35 mouse cellular contexts compared by ENCODE assay signal in the genomic region with DNA sequence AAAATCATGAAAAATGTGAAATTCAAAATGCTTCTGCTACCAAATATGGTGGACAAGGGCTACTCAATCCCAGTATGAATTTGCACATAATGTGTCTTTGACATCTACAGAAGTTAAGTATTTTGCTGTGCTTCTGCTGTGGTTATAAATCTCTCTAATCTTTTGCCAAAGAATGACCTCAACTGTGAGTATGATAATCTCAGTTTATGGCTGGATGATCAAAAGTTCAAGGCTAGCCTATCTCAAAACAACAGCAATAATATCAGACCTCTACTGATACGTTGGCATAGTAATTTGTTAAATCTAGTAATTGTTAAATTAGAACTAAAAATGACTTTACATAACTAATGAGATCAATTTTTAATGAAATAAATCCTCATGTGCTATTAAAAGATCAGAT. TPM values are rescaled to one million over a fixed set of nuclear protein-coding genes. Genes with fewer than 3 reads are reported as not detected.
"Had no signal": no experiment of that assay in that cellular context is flagged by ENCODE, and none has a peak within 500 bp of the region (broad histone marks: within the 10 kb centered on the region; RNA-seq: fewer than 3 reads in every experiment).

No protein-coding gene starts in this region.

- H3K27ac ChIP-seq: limb, embryonic 10.5 days; limb, embryonic 12.5 days; limb, embryonic 13.5 days; limb, embryonic 15.5 days; liver, embryonic 12.5 days; liver, embryonic 13.5 days; liver, embryonic 14.5 days; liver, embryonic 15.5 days; lung, embryonic 15.5 days; macrophage; midbrain, embryonic 10.5 days; midbrain, embryonic 12.5 days; midbrain, embryonic 13.5 days; midbrain, embryonic 15.5 days; neural tube, embryonic 12.5 days; neural tube, embryonic 13.5 days had no signal

- ATAC-seq: liver, embryonic 12.5 days; liver, postnatal 0 days; lung, postnatal 0 days; midbrain, embryonic 13.5 days; midbrain, embryonic 15.5 days; midbrain, embryonic 16.5 days had no signal

- H3K27me3 ChIP-seq: limb, embryonic 12.5 days; limb, embryonic 13.5 days; limb, embryonic 15.5 days; liver, embryonic 12.5 days; liver, embryonic 13.5 days; liver, embryonic 15.5 days; lung, embryonic 15.5 days; megakaryocyte, embryonic 14.5 days; midbrain, embryonic 12.5 days; midbrain, embryonic 13.5 days; midbrain, embryonic 15.5 days; neural tube, embryonic 12.5 days; neural tube, embryonic 13.5 days had no signal

- H3K36me3 ChIP-seq: limb, embryonic 10.5 days; liver, embryonic 12.5 days; liver, embryonic 13.5 days; liver, embryonic 15.5 days; lung, embryonic 15.5 days; midbrain, embryonic 10.5 days; midbrain, embryonic 12.5 days; midbrain, embryonic 13.5 days; neural tube, embryonic 12.5 days had no signal

- H3K4me3 ChIP-seq: limb, embryonic 10.5 days; limb, embryonic 12.5 days; limb, embryonic 13.5 days; limb, embryonic 15.5 days; liver, embryonic 12.5 days; liver, embryonic 13.5 days; liver, embryonic 15.5 days; lung, embryonic 15.5 days; megakaryocyte, embryonic 14.5 days; midbrain, embryonic 10.5 days; midbrain, embryonic 12.5 days; midbrain, embryonic 13.5 days; midbrain, embryonic 15.5 days; myocyte; neural tube, embryonic 12.5 days; neural tube, embryonic 13.5 days had no signal

- H3K4me1 ChIP-seq: limb, embryonic 10.5 days; limb, embryonic 12.5 days; limb, embryonic 15.5 days; liver, embryonic 12.5 days; liver, embryonic 13.5 days; liver, embryonic 15.5 days; neural tube, embryonic 12.5 days had no signal

- H3K4me2 ChIP-seq: limb, embryonic 12.5 days; limb, embryonic 13.5 days; limb, embryonic 15.5 days; liver, embryonic 11.5 days; liver, embryonic 12.5 days; liver, embryonic 13.5 days; liver, embryonic 15.5 days; lung, embryonic 14.5 days; lung, embryonic 15.5 days; midbrain, embryonic 11.5 days; midbrain, embryonic 12.5 days; midbrain, embryonic 13.5 days; midbrain, embryonic 15.5 days; neural tube, embryonic 12.5 days; neural tube, embryonic 13.5 days had no signal

- DNase-seq: left cerebral cortex, postnatal 4 days; liver; liver, embryonic 13.5 days; liver, postnatal 0 days; lung, adult 18-20 months; lung, adult 2 months; lung, embryonic 14.5 days; lung, postnatal 10 days; lung, postnatal 14 days; lung, postnatal 36 days; lung, postnatal 4 days; midbrain, embryonic 14.5 days had no signal

- H3K9me3 ChIP-seq: limb, embryonic 10.5 days; limb, embryonic 12.5 days; limb, embryonic 13.5 days; limb, embryonic 15.5 days; liver, embryonic 12.5 days; liver, embryonic 13.5 days; liver, embryonic 15.5 days; lung, embryonic 15.5 days; megakaryocyte, embryonic 14.5 days; midbrain, embryonic 10.5 days; midbrain, embryonic 12.5 days; midbrain, embryonic 13.5 days; midbrain, embryonic 15.5 days; neural tube, embryonic 12.5 days; neural tube, embryonic 13.5 days had no signal

- H3K9ac ChIP-seq: limb, embryonic 12.5 days; limb, embryonic 13.5 days; limb, embryonic 15.5 days; liver, embryonic 12.5 days; liver, embryonic 13.5 days; liver, embryonic 14.5 days; liver, embryonic 15.5 days; liver, postnatal 0 days; lung, embryonic 14.5 days; lung, embryonic 15.5 days; midbrain, embryonic 12.5 days; midbrain, embryonic 13.5 days; midbrain, embryonic 15.5 days; neural tube, embryonic 12.5 days; neural tube, embryonic 13.5 days had no signal

RNA-seq across cellular contexts. Expression of a gene that starts 44.0 kb away (rescaled TPM):
- total RNA-seq: liver, adult 2 months; megakaryocyte-erythroid progenitor cell, adult 5-6 weeks had no signal
- polyA plus RNA-seq: liver, adult 2 months had no signal
